Mouse (Mus musculus) retina, postnatal 7 days (tissue): ENCODE results near the gene Ankzf1.
A peak's percentile ranks its signal among the peaks of the same experiment; 100 is the strongest.

Experiments used
- DNase-seq: peaks from one replicate; pipeline ENCODE4 v3.0.0-alpha.2; 2012; ENCODE audit warnings: low read depth, low spot score

Ankzf1 gene

GRCm38 (mm10) chr1:75187914-75188483, 4.0 kb upstream of the Ankzf1 start:
- no peak for DNase-seq

- DNase-seq = no peak
Observed at GRCm38 (mm10) chr1:75190577-75190976, 1.4 kb upstream of the Ankzf1 start.

- no peak for DNase-seq
Observed at GRCm38 (mm10) chr1:75191258-75191621, 711 bp upstream of the Ankzf1 start.

GRCm38 (mm10) chr1:75192452-75192851, 501 bp downstream of the Ankzf1 start:
- DNase-seq = no peak

GRCm38 (mm10) chr1:75201236-75201635, 9.3 kb downstream of the Ankzf1 start:
- no peak for DNase-seq

- no peak for DNase-seq
Observed at GRCm38 (mm10) chr1:75208967-75209678, 17.2 kb downstream of the Ankzf1 start.

- peak; percentile 93 for DNase-seq
Observed at GRCm38 (mm10) chr1:75210136-75211087, 18.5 kb downstream of the Ankzf1 start, which contains the start of the genes Glb1l and Stk16. Glb1l (minus strand) TSS chr1:75210813. Stk16 (plus strand) TSS chr1:75210838.

- DNase-seq = no peak
Observed at GRCm38 (mm10) chr1:75211141-75211708, 19.3 kb downstream of the Ankzf1 start.

GRCm38 (mm10) chr1:75212542-75212941, 20.6 kb downstream of the Ankzf1 start:
- DNase-seq = no peak

GRCm38 (mm10) chr1:75213096-75213495, 21.1 kb downstream of the Ankzf1 start:
- DNase-seq = no peak

GRCm38 (mm10) chr1:75214442-75214841, 22.5 kb downstream of the Ankzf1 start:
- no peak for DNase-seq

GRCm38 (mm10) chr1:75214886-75215285, 22.9 kb downstream of the Ankzf1 start:
- DNase-seq = no peak

- no peak for DNase-seq
Observed at GRCm38 (mm10) chr1:75215785-75216184, 23.8 kb downstream of the Ankzf1 start.

- DNase-seq = no peak
Observed at GRCm38 (mm10) chr1:75216797-75217585, 25.0 kb downstream of the Ankzf1 start.

GRCm38 (mm10) chr1:75217893-75218226, 25.9 kb downstream of the Ankzf1 start:
- no peak for DNase-seq

GRCm38 (mm10) chr1:75218227-75219001, 26.5 kb downstream of the Ankzf1 start:
- no peak for DNase-seq

- DNase-seq = no peak
Observed at GRCm38 (mm10) chr1:75219078-75219477, 27.1 kb downstream of the Ankzf1 start.

- DNase-seq = no peak
Observed at GRCm38 (mm10) chr1:75219531-75219930, 27.6 kb downstream of the Ankzf1 start, which contains the start of gene Tuba4a. Tuba4a (minus strand) TSS chr1:75219865.

GRCm38 (mm10) chr1:75221538-75221937, 29.6 kb downstream of the Ankzf1 start:
- DNase-seq = no peak

- DNase-seq = no peak
Observed at GRCm38 (mm10) chr1:75222926-75223325, 31.0 kb downstream of the Ankzf1 start.
